Mouse (Mus musculus) embryonic facial prominence, embryonic 15.5 days (tissue): Measurements from ENCODE around the gene Skap1. TPM values are rescaled to one million over a fixed set of nuclear protein-coding genes. Genes with fewer than 3 reads are reported as not detected.

Experiments
- ATAC-seq: fragments of 200-750 bp; cut with Nextera tagmentation; 2 replicates; pipeline ENCODE4 v1.8.0; 2017; ENCODE audit warnings: low read depth, moderate TSS enrichment; ENCODE audit not compliant: insufficient number of reproducible peaks, low FRiP score, low TSS enrichment
- H3K27ac ChIP-seq: fragments of 300-500 bp; sonication (generic); replicated peaks from 2 replicates; pipeline ENCODE4 v1.5.1; 2015; ENCODE audit warnings: mild to moderate bottlenecking, inconsistent platforms
- H3K27me3 ChIP-seq: fragments of 300-500 bp; sonication (generic); 2 replicates; pipeline ENCODE4 v1.6.1; 2015; ENCODE audit warnings: inconsistent platforms
- H3K36me3 ChIP-seq: fragments of 300-500 bp; sonication (generic); 2 replicates; pipeline ENCODE4 v1.6.1; 2015; ENCODE audit warnings: mild to moderate bottlenecking, inconsistent platforms
- H3K4me1 ChIP-seq: fragments of 300-500 bp; sonication (generic); 2 replicates; pipeline ENCODE4 v1.6.1; 2015; ENCODE audit warnings: inconsistent platforms
- H3K4me2 ChIP-seq: fragments of 300-500 bp; sonication (generic); replicated peaks from 2 replicates; pipeline ENCODE4 v1.6.1; 2015; ENCODE audit warnings: mild to moderate bottlenecking, inconsistent platforms
- H3K4me3 ChIP-seq: fragments of 300-500 bp; sonication (generic); replicated peaks from 2 replicates; pipeline ENCODE4 v1.5.1; 2015; ENCODE audit warnings: mild to moderate bottlenecking, inconsistent platforms
- H3K9ac ChIP-seq: fragments of 300-500 bp; sonication (generic); 2 replicates; pipeline ENCODE4 v1.6.1; 2015; ENCODE audit warnings: inconsistent platforms
- H3K9me3 ChIP-seq: fragments of 300-500 bp; sonication (generic); replicated peaks from 2 replicates; pipeline ENCODE4 v1.6.1; 2016; ENCODE audit warnings: inconsistent platforms
- WGBS: fragments of 180-500 bp; shearing (Covaris S2); methylation state at CpG from one replicate; pipeline ENCODE4 v1.1.7; 2015; 5-methylcytosine and 5-hydroxymethylcytosine counted together
- polyA plus RNA-seq: library from polyadenylated mRNA; unstranded; fragments of >200 nt; fragmentation: Nextera tagmentation; extraction: Ambion mirVana; gene quantifications from 2 replicates; pipeline ENCODE4 v1.2.1, GENCODE M21; 2015

Skap1 gene
- polyA plus RNA-seq, 1 experiment from 2014 or later, result 2.3 TPM

GRCm38 (mm10) chr11:96605516-96605915 lies 141.1 kb downstream of the Skap1 start:
- no peak for ATAC-seq
- Histone ChIP-seq H3K4me1 (no peaks in the 10 kb centered on the region), H3K27ac (no peak overlapping the region), H3K9me3 (no peaks in the 10 kb centered on the region), H3K9ac (no peak overlapping the region), H3K4me3 (no peak overlapping the region), H3K27me3 (peaks cover 3% of the 10 kb centered on the region; the same call in 1 of the 2 replicates), H3K36me3 (no peaks in the 10 kb centered on the region), H3K4me2 (no peak overlapping the region)
- WGBS, result 81% methylated on average over 6 of the region's 6 CpGs

- WGBS, result 82% methylated on average over 11 of the region's 11 CpGs
- no peak for ATAC-seq
- Histone ChIP-seq H3K27ac (no peak overlapping the region), H3K36me3 (no peaks in the 10 kb centered on the region), H3K4me3 (no peak overlapping the region), H3K4me2 (no peak overlapping the region), H3K4me1 (no peaks in the 10 kb centered on the region), H3K27me3 (0 out of 2 replicates have a peak, but pooled peaks cover under 1% of the 10 kb centered on the region), H3K9me3 (no peaks in the 10 kb centered on the region), H3K9ac (no peak overlapping the region)
Measured at GRCm38 (mm10) chr11:96612596-96612995, 148.2 kb downstream of the Skap1 start.

GRCm38 (mm10) chr11:96616792-96617191 lies 152.4 kb downstream of the Skap1 start:
- WGBS, result 54% methylated on average over 5 of the region's 5 CpGs
- H3K27me3 ChIP-seq, result peaks cover 25% of the 10 kb centered on the region

GRCm38 (mm10) chr11:96618789-96619445 lies 154.5 kb downstream of the Skap1 start:
- H3K4me3 ChIP-seq, result no peak overlapping the region
- H3K4me2 ChIP-seq, result no peak overlapping the region
- no peak for ATAC-seq
- H3K36me3 ChIP-seq, result no peaks in the 10 kb centered on the region
- no peak overlapping the region for H3K27ac ChIP-seq
- H3K4me1 ChIP-seq, result peaks cover 5% of the 10 kb centered on the region; the same call in 1 of the 2 replicates
- peaks cover 41% of the 10 kb centered on the region for H3K27me3 ChIP-seq
- WGBS, result 56% methylated on average over 16 of the region's 16 CpGs
- H3K9ac ChIP-seq, result no peak overlapping the region
- H3K9me3 ChIP-seq, result no peaks in the 10 kb centered on the region

More at GRCm38 (mm10) chr11:96616792-96617191, 152.4 kb downstream of the Skap1 start:
- ATAC-seq, result no peak
- H3K4me3 ChIP-seq, result no peak overlapping the region
- H3K9ac ChIP-seq, result no peak overlapping the region
- H3K4me2 ChIP-seq, result no peak overlapping the region
- no peaks in the 10 kb centered on the region for H3K36me3 ChIP-seq
- peaks cover 5% of the 10 kb centered on the region; the same call in 1 of the 2 replicates for H3K4me1 ChIP-seq
- no peak overlapping the region for H3K27ac ChIP-seq
- H3K9me3 ChIP-seq, result no peaks in the 10 kb centered on the region

- 24% methylated on average over 5 of the region's 5 CpGs for WGBS
- H3K27me3 ChIP-seq, result peaks cover 41% of the 10 kb centered on the region
- no peak overlapping the region for H3K27ac ChIP-seq
- no peaks in the 10 kb centered on the region for H3K9me3 ChIP-seq
- ATAC-seq, result no peak
- no peak overlapping the region for H3K4me3 ChIP-seq
- no peak overlapping the region for H3K4me2 ChIP-seq
- peaks cover 5% of the 10 kb centered on the region; the same call in 1 of the 2 replicates for H3K4me1 ChIP-seq
- H3K36me3 ChIP-seq, result no peaks in the 10 kb centered on the region
- H3K9ac ChIP-seq, result no peak overlapping the region
Measured at GRCm38 (mm10) chr11:96619576-96619975, 155.2 kb downstream of the Skap1 start.

- H3K27me3 ChIP-seq, result peaks cover 41% of the 10 kb centered on the region
- WGBS, result 22% methylated on average over 7 of the region's 7 CpGs
- H3K9me3 ChIP-seq, result no peaks in the 10 kb centered on the region
- H3K27ac ChIP-seq, result no peak overlapping the region
- H3K4me3 ChIP-seq, result no peak overlapping the region
- H3K9ac ChIP-seq, result no peak overlapping the region
- peaks cover 5% of the 10 kb centered on the region; the same call in 1 of the 2 replicates for H3K4me1 ChIP-seq
- no peaks in the 10 kb centered on the region for H3K36me3 ChIP-seq
- ATAC-seq, result no peak
- H3K4me2 ChIP-seq, result no peak overlapping the region
Measured at GRCm38 (mm10) chr11:96620006-96620405, 155.6 kb downstream of the Skap1 start.

- H3K9ac ChIP-seq, result no peak overlapping the region
- H3K4me3 ChIP-seq, result no peak overlapping the region
- peaks cover 47% of the 10 kb centered on the region for H3K27me3 ChIP-seq
- 35% methylated on average over 11 of the region's 11 CpGs for WGBS
- no peaks in the 10 kb centered on the region for H3K36me3 ChIP-seq
- H3K9me3 ChIP-seq, result no peaks in the 10 kb centered on the region
- no peak for ATAC-seq
- peaks cover 5% of the 10 kb centered on the region; the same call in 1 of the 2 replicates for H3K4me1 ChIP-seq
- no peak overlapping the region for H3K27ac ChIP-seq
- H3K4me2 ChIP-seq, result no peak overlapping the region
Measured at GRCm38 (mm10) chr11:96620660-96621059, 156.3 kb downstream of the Skap1 start.

- Histone ChIP-seq H3K9ac (no peak overlapping the region), H3K4me2 (no peak overlapping the region), H3K4me3 (no peak overlapping the region), H3K27me3 (peaks cover 52% of the 10 kb centered on the region), H3K36me3 (no peaks in the 10 kb centered on the region), H3K9me3 (no peaks in the 10 kb centered on the region), H3K27ac (no peak overlapping the region), H3K4me1 (peaks cover 5% of the 10 kb centered on the region; the same call in 1 of the 2 replicates)
- ATAC-seq, result no peak
- WGBS, result 14% methylated on average over 4 of the region's 4 CpGs
Measured at GRCm38 (mm10) chr11:96621167-96621566, 156.8 kb downstream of the Skap1 start.

GRCm38 (mm10) chr11:96622782-96623181 lies 158.4 kb downstream of the Skap1 start:
- Histone ChIP-seq H3K36me3 (no peaks in the 10 kb centered on the region), H3K4me1 (peaks cover 5% of the 10 kb centered on the region; the same call in 1 of the 2 replicates), H3K9me3 (no peaks in the 10 kb centered on the region), H3K4me3 (no peak overlapping the region), H3K9ac (no peak overlapping the region), H3K27ac (no peak overlapping the region), H3K27me3 (peaks cover 66% of the 10 kb centered on the region), H3K4me2 (no peak overlapping the region)
- no peak for ATAC-seq
- 10% methylated on average over 9 of the region's 9 CpGs for WGBS

GRCm38 (mm10) chr11:96624436-96624835 lies 160.0 kb downstream of the Skap1 start:
- Histone ChIP-seq H3K27me3 (peaks cover 52% of the 10 kb centered on the region), H3K4me2 (no peak overlapping the region), H3K36me3 (no peaks in the 10 kb centered on the region), H3K4me3 (no peak overlapping the region), H3K4me1 (peaks cover under 1% of the 10 kb centered on the region; the same call in 1 of the 2 replicates), H3K9ac (no peak overlapping the region), H3K9me3 (no peaks in the 10 kb centered on the region), H3K27ac (no peak overlapping the region)
- WGBS, result 46% methylated on average over 4 of the region's 4 CpGs
- ATAC-seq, result no peak

GRCm38 (mm10) chr11:96629775-96630174 lies 165.4 kb downstream of the Skap1 start:
- H3K4me2 ChIP-seq, result no peak overlapping the region; the same call in 1 of the 2 replicates

GRCm38 (mm10) chr11:96631521-96631920 lies 167.1 kb downstream of the Skap1 start:
- Histone ChIP-seq H3K4me3 (no peak overlapping the region), H3K4me2 (no peak overlapping the region), H3K36me3 (no peaks in the 10 kb centered on the region), H3K9ac (no peak overlapping the region), H3K27ac (no peak overlapping the region), H3K27me3 (peaks cover 14% of the 10 kb centered on the region), H3K9me3 (no peaks in the 10 kb centered on the region), H3K4me1 (no peaks in the 10 kb centered on the region)
- no peak for ATAC-seq
- WGBS, result 75% methylated on average over 3 of the region's 3 CpGs

More at GRCm38 (mm10) chr11:96629775-96630174, 165.4 kb downstream of the Skap1 start:
- Histone ChIP-seq H3K4me1 (no peaks in the 10 kb centered on the region), H3K9me3 (no peaks in the 10 kb centered on the region), H3K4me3 (0 out of 2 replicates have a peak overlapping the region, but pooled peaks have one; percentile 2), H3K9ac (no peak overlapping the region), H3K36me3 (no peaks in the 10 kb centered on the region), H3K27me3 (peaks cover 28% of the 10 kb centered on the region), H3K27ac (no peak overlapping the region)
- WGBS, result 37% methylated on average over 9 of the region's 9 CpGs
- no peak for ATAC-seq
